Mouse (Mus musculus) gastrocnemius, adult 8-10 months (tissue): ENCODE data around the gene Gbp5. TPM values are rescaled to one million over a fixed set of nuclear protein-coding genes. Genes with fewer than 3 reads are reported as not detected.
"Not testable (repeated sequence)": the region's sequence is repeated elsewhere in the genome, so short reads cannot be mapped to it uniquely, and the experiment has no call there.

Source experiments
- DNase-seq, 2 experiments: peaks; one replicate each; pipeline ENCODE4 v3.0.0; 2022; ENCODE audit warnings: low spot score in 2 of 2
- total RNA-seq, 4 experiments: library from RNA; stranded (reverse); gene quantifications; 2 replicates each; pipeline ENCODE4 v1.2.4; 2022

Gene Gbp5
- total RNA-seq, 4 experiments from 2014 or later = 1.7 to 3.7 (median 2.1) TPM

- no peak for DNase-seq
These were observed 47.6 kb downstream of the Gbp5 start for GRCm38 (mm10) chr3:142541391-142541790.

GRCm38 (mm10) chr3:142542776-142543175 lies 49.0 kb downstream of the Gbp5 start:
- not testable (repeated sequence) for DNase-seq

- no peak for DNase-seq
These were observed 52.9 kb downstream of the Gbp5 start for GRCm38 (mm10) chr3:142546690-142547089.

GRCm38 (mm10) chr3:142550052-142550676 lies 56.4 kb downstream of the Gbp5 start:
- DNase-seq = no peak

- no peak for DNase-seq
These were observed 60.8 kb downstream of the Gbp5 start for GRCm38 (mm10) chr3:142554601-142555000.

GRCm38 (mm10) chr3:142555623-142556022 lies 61.8 kb downstream of the Gbp5 start:
- DNase-seq = no peak

- DNase-seq = no peak
These were observed 66.0 kb downstream of the Gbp5 start, which contains the start of gene Gbp3 for GRCm38 (mm10) chr3:142559632-142560228. Gene Gbp3, plus strand, starts transcription at chr3:142560026.

- DNase-seq = peak; percentile 68 to 79
These were observed 66.6 kb downstream of the Gbp5 start for GRCm38 (mm10) chr3:142560296-142560948.

GRCm38 (mm10) chr3:142561045-142561646 lies 67.4 kb downstream of the Gbp5 start:
- DNase-seq = no peak

GRCm38 (mm10) chr3:142561666-142562065 lies 67.9 kb downstream of the Gbp5 start:
- DNase-seq = no peak

GRCm38 (mm10) chr3:142567490-142567889 lies 73.7 kb downstream of the Gbp5 start:
- not testable (repeated sequence) for DNase-seq

GRCm38 (mm10) chr3:142570738-142571137 lies 77.0 kb downstream of the Gbp5 start:
- no peak for DNase-seq

Other genes with a start within 250 kb of the Gbp5 start
- 100 to 1,000 TPM; 455 to 713 (median 513) TPM for gene Pdlim5, start 98.3 kb upstream of the Gbp5 start, total RNA-seq
- 1 to 10 TPM; 3.0 to 7.7 (median 5.5) TPM for gene Gbp7, start 36.4 kb downstream of the Gbp5 start, total RNA-seq
- 1 to 10 TPM; 2.2 to 3.3 (median 2.6) TPM for gene Gbp3, start 66.0 kb downstream of the Gbp5 start, total RNA-seq
- not detected for gene Gbp2b, start 100.9 kb downstream of the Gbp5 start, total RNA-seq
- 1 to 10 TPM; 2.1 to 3.7 (median 2.8) TPM for gene Gbp2, start 126.6 kb downstream of the Gbp5 start, total RNA-seq
- 10 to 100 TPM in 3 of 4 experiments, 1 to 10 TPM in 1; 7.4 to 11.1 (median 10.6) TPM for gene Kyat3, start 207.1 kb downstream of the Gbp5 start, total RNA-seq